Mouse (Mus musculus) layer of hippocampus, adult 9-11 months (tissue): ENCODE data around the gene 1700042G07Rik.
"Not testable (repeated sequence)": the region's sequence is repeated elsewhere in the genome, so short reads cannot be mapped to it uniquely, and the experiment has no call there.

Source experiments
- DNase-seq: peaks from one replicate; pipeline ENCODE4 v3.0.0; 2022

Gene 1700042G07Rik

DNA sequence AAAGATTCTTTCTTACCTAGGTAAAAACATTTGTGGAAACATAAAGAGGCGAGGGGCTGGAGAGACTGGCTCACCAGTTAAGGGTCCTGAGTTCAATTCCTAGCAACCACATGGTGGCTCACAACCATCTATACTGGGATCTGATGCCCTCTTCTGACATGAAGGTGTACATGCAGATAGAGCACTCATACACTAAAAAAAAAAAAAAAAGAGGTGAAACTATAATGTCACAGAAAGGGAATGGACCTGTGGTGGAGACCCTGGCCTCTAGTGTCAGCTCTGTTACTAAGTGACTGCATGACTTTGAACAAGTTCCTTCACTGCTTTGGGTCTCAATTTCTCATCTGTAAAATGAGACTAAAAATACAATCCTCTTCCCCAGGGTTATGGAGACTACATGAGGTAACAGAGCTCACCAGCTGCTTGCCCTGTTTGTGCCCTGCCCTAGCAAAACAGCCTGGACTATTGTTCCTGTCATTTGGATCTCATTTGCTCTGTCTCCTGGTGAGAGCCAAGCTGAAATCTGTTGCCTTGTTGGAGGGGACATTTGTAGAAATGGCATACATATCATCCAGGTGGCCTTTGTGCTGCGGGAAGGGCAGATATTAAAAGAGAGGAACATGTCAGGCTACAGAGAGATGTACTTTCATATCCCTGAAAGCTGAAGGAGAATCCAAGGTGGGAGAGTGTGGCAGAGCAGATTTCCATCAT is 42.9 kb downstream of the 1700042G07Rik start:
- no peak for DNase-seq

- peak; percentile 30 for DNase-seq
These were observed 43.9 kb downstream of the 1700042G07Rik start for GRCm38 (mm10) chr4:116217046-116217445.

- not testable (repeated sequence) for DNase-seq
These were observed 44.5 kb downstream of the 1700042G07Rik start for GRCm38 (mm10) chr4:116217661-116218060.

DNA sequence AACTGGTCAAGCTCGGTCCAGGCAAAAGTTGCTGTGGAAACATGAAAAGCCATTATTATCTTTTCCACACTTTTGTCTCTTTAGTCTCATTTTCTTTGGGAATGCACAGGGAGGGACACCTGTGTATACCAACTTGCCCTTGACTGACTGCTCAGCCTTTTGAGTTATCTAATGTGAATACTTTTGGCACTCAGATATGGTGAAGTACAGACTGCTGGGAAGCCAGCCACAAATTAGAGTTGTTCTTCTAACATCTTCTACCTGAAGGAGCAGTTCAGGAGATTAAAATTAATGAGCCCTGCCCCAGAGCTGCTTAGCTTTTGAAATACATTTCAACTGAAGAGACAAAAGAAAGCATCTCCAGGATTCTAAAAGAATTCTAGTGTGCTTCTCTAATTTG is 45.9 kb downstream of the 1700042G07Rik start:
- no peak for DNase-seq

DNA sequence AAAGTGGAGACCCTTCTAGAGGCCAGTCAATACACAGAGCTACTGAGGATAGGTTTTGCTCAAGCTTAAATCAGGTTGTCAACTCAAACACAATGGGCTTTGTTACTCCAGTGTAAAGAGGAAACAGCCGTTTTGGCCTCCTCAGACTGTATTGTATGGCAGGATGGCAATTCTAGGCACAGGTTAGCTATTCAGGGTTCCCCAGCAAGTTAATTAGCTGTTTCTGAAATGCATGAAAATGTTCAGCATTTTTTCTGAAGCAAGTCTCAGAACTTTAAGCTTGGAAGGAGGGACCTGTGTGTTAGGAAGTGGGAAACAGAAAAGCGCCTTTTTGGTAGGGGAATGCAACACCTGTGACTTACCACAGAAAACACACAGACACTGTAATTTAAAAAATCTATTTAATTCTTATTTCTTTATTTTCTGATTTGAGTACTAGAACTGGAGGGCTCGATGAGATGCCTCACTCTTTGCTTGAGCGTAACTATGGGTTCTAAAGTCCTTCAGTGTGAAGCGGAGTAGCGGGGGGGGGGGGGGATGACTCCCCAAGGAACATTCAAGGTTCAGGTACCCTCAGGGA is 47.0 kb downstream of the 1700042G07Rik start:
- DNase-seq: no peak

DNA sequence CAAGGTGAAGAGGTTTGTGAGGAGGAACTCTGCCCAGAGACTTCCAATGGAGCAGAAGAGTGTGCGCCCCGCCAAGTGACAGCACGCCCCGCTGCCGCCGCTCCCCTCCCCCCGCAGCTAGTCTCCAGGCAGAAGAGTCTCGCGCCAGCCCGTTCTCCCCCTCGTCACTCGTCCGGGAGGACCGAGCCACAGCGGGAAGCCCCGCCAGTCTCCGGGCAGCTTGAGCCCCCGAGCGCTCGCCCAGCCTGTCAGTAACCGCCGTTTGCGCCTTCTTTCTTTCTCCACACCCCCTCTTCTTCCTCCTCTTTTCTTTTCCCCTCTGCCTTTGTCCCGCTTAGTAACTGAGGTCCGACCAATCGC is 47.6 kb downstream of the 1700042G07Rik start:
- no peak for DNase-seq

DNA sequence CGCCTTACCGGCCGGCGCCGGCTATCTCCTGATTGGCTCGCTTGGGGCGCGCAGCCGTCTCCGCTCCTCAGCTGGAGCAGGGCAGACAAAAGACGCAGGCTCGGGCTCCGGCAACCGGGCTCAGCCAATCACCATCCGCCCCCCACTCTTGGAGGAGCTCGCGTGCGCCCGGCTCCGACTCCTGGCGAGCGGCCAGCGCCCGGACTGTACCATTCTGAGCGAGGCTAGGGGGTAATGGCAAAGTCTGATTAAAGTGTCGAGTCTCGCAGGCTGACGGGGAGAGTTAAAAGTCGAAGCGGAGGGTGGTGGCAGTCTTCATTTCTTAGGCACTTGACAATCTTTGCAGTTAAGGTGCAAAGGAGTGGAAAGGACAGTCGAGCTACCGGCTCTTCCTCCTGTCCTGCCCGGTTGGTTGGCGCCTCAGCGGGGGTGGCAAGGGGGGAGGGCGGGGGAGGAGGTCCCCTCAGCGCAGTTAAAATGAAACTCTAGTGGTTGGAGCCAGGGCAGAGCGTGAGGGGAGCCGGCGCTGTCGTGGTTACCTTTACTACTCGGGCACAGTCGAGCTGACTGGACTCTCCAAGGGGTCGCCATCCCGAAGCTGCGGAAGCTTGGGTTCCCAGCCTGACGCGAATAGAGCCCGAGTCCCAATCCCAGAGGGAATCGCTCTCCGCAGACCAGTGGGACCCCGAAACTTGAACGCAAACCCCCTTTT is 48.1 kb downstream of the 1700042G07Rik start, which contains the start of gene Pik3r3:
Gene Pik3r3, plus strand, starts transcription at position 479 of the 712 bp plus-strand sequence.
- peak; percentile 99 for DNase-seq

DNA sequence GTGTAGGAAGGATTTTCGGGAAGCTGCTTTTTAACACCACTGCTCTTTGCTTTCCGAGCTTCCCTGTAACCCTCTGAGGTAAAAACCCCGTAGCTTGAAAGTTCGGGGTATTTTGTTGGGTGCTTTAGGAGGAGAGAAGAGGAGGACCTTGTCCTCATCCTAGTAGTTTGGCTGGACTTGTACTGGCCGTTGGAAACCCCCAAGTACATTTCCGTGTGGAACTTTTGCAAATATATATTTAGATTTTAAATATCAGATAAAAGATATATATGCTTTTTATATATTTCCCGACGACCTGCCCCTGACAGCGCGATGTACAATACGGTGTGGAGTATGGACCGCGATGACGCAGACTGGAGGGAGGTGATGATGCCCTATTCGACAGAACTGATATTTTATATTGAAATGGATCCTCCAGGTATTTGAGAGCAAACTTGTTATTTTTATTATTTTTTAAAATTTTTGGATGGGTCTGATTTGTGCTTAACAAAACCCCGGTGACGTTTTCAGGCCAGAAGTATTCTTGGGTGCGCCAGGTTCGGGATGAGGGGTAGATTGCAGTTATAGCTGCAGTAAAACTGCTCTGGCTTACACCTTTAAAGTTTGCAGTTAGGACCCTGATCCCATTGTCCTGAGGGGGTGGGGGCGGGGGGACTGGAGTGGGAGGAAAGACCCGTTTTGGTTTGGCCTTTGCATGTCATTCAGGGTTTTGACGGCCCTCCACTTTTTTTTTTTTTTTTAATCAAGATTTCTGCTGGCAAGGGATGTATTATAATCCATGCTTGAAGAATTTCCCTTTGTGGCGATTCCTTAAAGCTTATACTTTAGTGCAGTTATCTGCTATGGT is 49.0 kb downstream of the 1700042G07Rik start:
- no peak for DNase-seq

GRCm38 (mm10) chr4:116222843-116223119 is 49.6 kb downstream of the 1700042G07Rik start:
- no peak for DNase-seq
